Mouse (Mus musculus) stomach, embryonic 14.5 days (tissue): ENCODE results near the gene Rims1. TPM values are rescaled to one million over a fixed set of nuclear protein-coding genes. Genes with fewer than 3 reads are reported as not detected.

ENCODE experiments used
- ATAC-seq: fragments of 200-750 bp; cut with Nextera tagmentation; 2 replicates; pipeline ENCODE4 v1.8.0; 2017; ENCODE audit warnings: low read depth, moderate TSS enrichment; ENCODE audit not compliant: insufficient number of reproducible peaks, insufficient read depth, low FRiP score
- H3K27ac ChIP-seq: fragments of 300-500 bp; sonication (generic); 2 replicates; pipeline ENCODE4 v1.5.1; 2014; ENCODE audit warnings: mild to moderate bottlenecking, low read length, moderate library complexity, mixed read lengths
- H3K27me3 ChIP-seq: fragments of 300-500 bp; sonication (generic); 2 replicates; pipeline ENCODE4 v1.6.1; 2014; ENCODE audit warnings: low read length, control low read depth, mixed read lengths; ENCODE audit not compliant: control insufficient read depth, insufficient read depth
- H3K36me3 ChIP-seq: fragments of 300-500 bp; sonication (generic); 2 replicates; pipeline ENCODE4 v1.6.1; 2014; ENCODE audit warnings: mild to moderate bottlenecking, control low read depth, low read length, moderate library complexity, mixed read lengths; ENCODE audit not compliant: control insufficient read depth, insufficient read depth
- H3K4me1 ChIP-seq: fragments of 300-500 bp; sonication (generic); 2 replicates; pipeline ENCODE4 v1.6.1; 2014; ENCODE audit warnings: low read length, control low read depth, mixed read lengths; ENCODE audit not compliant: control insufficient read depth, insufficient read depth
- H3K4me2 ChIP-seq: fragments of 300-500 bp; sonication (generic); replicated peaks from 2 replicates; pipeline ENCODE4 v1.6.1; 2014; ENCODE audit warnings: low read depth, low read length, control low read depth
- H3K4me3 ChIP-seq: fragments of 300-500 bp; sonication (generic); 2 replicates; pipeline ENCODE4 v1.5.1; 2014; ENCODE audit warnings: low read depth, low read length, control low read depth
- H3K9ac ChIP-seq: fragments of 300-500 bp; sonication (generic); replicated peaks from 2 replicates; pipeline ENCODE4 v1.6.1; 2014; ENCODE audit warnings: low read depth, mild to moderate bottlenecking, control low read depth, low read length, moderate library complexity, mixed read lengths
- H3K9me3 ChIP-seq: fragments of 300-500 bp; sonication (generic); 2 replicates; pipeline ENCODE4 v1.6.1; 2016; ENCODE audit warnings: low read depth, low read length, control low read depth; ENCODE audit not compliant: control insufficient read depth
- WGBS: fragments of 180-500 bp; shearing (Covaris S2); extraction: QIAGEN DNeasy Blood & Tissue Kit; methylation state at CpG from one replicate; pipeline ENCODE4 v1.1.7; 2014; 5-methylcytosine and 5-hydroxymethylcytosine counted together
- polyA plus RNA-seq: library from polyadenylated mRNA; unstranded; fragments of >200 nt; fragmentation: Nextera tagmentation; extraction: Ambion mirVana; gene quantifications from 2 replicates; pipeline ENCODE4 v1.2.1, GENCODE M21; 2014

The Rims1 gene
- polyA plus RNA-seq, 1 experiment from 2014 or later = 9.3 TPM

GRCm38 (mm10) chr1:22260291-22260690 lies 545.5 kb downstream of the Rims1 start:
- WGBS = 57% methylated on average over 2 of the region's 2 CpGs
- Histone ChIP-seq H3K27ac (no peak overlapping the region), H3K9ac (no peak overlapping the region), H3K9me3 (no peaks in the 10 kb centered on the region), H3K27me3 (no peaks in the 10 kb centered on the region), H3K4me2 (no peak overlapping the region), H3K4me1 (no peaks in the 10 kb centered on the region), H3K36me3 (no peaks in the 10 kb centered on the region), H3K4me3 (no peak overlapping the region)
- no peak for ATAC-seq

- no peak overlapping the region for H3K4me2 ChIP-seq
- 74% methylated on average over 4 of the region's 4 CpGs for WGBS
- ATAC-seq = no peak
- no peaks in the 10 kb centered on the region for H3K36me3 ChIP-seq
- H3K4me1 ChIP-seq = no peaks in the 10 kb centered on the region
- no peak overlapping the region for H3K9ac ChIP-seq
- H3K27me3 ChIP-seq = no peaks in the 10 kb centered on the region
- H3K4me3 ChIP-seq = no peak overlapping the region
- no peak overlapping the region for H3K27ac ChIP-seq
- H3K9me3 ChIP-seq = no peaks in the 10 kb centered on the region
Measured at GRCm38 (mm10) chr1:22258356-22258755, 547.4 kb downstream of the Rims1 start.

- no peak overlapping the region for H3K4me3 ChIP-seq
- H3K4me2 ChIP-seq = no peak overlapping the region
- no peaks in the 10 kb centered on the region for H3K4me1 ChIP-seq
- H3K9me3 ChIP-seq = no peaks in the 10 kb centered on the region
- no peak overlapping the region for H3K9ac ChIP-seq
- WGBS = 94% methylated on average over 2 of the region's 2 CpGs
- H3K27ac ChIP-seq = no peak overlapping the region
- H3K36me3 ChIP-seq = no peaks in the 10 kb centered on the region
- no peaks in the 10 kb centered on the region for H3K27me3 ChIP-seq
- ATAC-seq = no peak
Measured at GRCm38 (mm10) chr1:22254278-22254677, 551.5 kb downstream of the Rims1 start.

- Histone ChIP-seq H3K4me2 (no peak overlapping the region), H3K27me3 (no peaks in the 10 kb centered on the region), H3K36me3 (no peaks in the 10 kb centered on the region), H3K4me3 (no peak overlapping the region), H3K9me3 (no peaks in the 10 kb centered on the region), H3K27ac (no peak overlapping the region), H3K9ac (no peak overlapping the region), H3K4me1 (no peaks in the 10 kb centered on the region)
- ATAC-seq = no peak
Measured at GRCm38 (mm10) chr1:22252873-22253272, 552.9 kb downstream of the Rims1 start.

- H3K4me3 ChIP-seq = no peak overlapping the region
- no peak overlapping the region for H3K27ac ChIP-seq
- ATAC-seq = no peak
- H3K9ac ChIP-seq = no peak overlapping the region
- H3K4me2 ChIP-seq = no peak overlapping the region
- H3K9me3 ChIP-seq = no peaks in the 10 kb centered on the region
- H3K36me3 ChIP-seq = no peaks in the 10 kb centered on the region
- H3K4me1 ChIP-seq = no peaks in the 10 kb centered on the region
- no peaks in the 10 kb centered on the region for H3K27me3 ChIP-seq
Measured at GRCm38 (mm10) chr1:22248898-22249386, 556.9 kb downstream of the Rims1 start.

- Histone ChIP-seq H3K27ac (no peak overlapping the region), H3K27me3 (no peaks in the 10 kb centered on the region), H3K9me3 (no peaks in the 10 kb centered on the region), H3K9ac (no peak overlapping the region), H3K4me3 (no peak overlapping the region), H3K4me1 (no peaks in the 10 kb centered on the region), H3K4me2 (no peak overlapping the region), H3K36me3 (no peaks in the 10 kb centered on the region)
- 94% methylated on average over 2 of the region's 2 CpGs for whole genome bisulfite sequencing
- no peak for ATAC-seq
Measured at GRCm38 (mm10) chr1:22245748-22246147, 560.0 kb downstream of the Rims1 start.
